Mouse (Mus musculus): ENCODE results near the gene Gdf1. TPM values are rescaled to one million over a fixed set of nuclear protein-coding genes. Genes with fewer than 3 reads are reported as not detected.

The Gdf1 gene
- polyA plus RNA-seq, 1 experiment from 2014 or later = 3.7 TPM

DNA sequence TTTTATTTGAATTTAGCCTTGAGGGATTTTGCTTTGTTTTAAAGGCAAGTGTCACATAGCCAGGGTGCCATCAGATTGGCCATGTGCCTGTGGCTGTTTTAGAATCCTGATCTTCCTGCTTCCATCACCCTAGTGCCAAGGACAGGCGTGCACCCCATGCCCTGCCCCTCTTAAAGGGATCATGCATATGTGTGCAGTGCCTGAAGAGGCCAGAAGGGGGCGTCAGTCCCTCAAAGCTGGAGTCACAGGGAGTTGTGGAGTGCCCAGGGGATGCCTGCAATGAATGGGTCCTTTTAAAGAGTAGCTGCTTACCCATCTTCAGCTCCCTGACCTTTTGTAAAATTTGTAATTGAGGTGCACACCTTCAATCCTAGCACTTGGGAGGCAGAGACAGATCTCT lies 20.3 kb upstream of the Gdf1 start:
- no peak overlapping the region for H3K4me3 ChIP-seq
- WGBS = 37% methylated on average over 2 of the region's 2 CpGs
- ATAC-seq (ENCODE audit: low FRiP score, low read depth) = no peak
- H3K36me3 ChIP-seq = peaks cover 87% of the 10 kb centered on the region
- no peak overlapping the region for H3K27ac ChIP-seq (replicated peaks)
- no peaks in the 10 kb centered on the region for H3K9me3 ChIP-seq
- no peak overlapping the region for H3K4me2 ChIP-seq (replicated peaks)
- H3K27me3 ChIP-seq = peaks cover 10% of the 10 kb centered on the region
- peaks cover under 1% of the 10 kb centered on the region; the same call in 1 of the 2 replicates for H3K4me1 ChIP-seq
- H3K9ac ChIP-seq (replicated peaks) = no peak overlapping the region

DNA sequence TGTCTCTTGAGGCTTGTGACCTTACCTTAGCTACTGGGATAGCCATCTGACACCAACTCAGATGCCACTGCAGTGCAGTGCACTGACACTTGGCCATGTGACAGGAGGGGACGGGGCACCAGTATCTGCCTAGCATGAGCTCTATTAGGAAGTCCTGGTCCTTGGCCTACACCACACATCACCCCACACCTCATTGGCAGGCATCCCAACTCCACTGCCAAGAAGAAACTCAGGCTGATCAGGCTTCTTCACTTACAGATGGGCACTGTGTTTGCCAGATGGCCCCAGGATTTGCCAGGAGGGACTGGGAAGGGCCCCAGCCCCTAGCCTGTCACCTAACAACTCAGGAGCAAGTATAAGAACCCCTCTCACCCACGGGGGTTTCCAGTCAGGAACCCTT lies 16.2 kb upstream of the Gdf1 start:
- H3K9me3 ChIP-seq = no peaks in the 10 kb centered on the region
- peaks cover 10% of the 10 kb centered on the region for H3K27me3 ChIP-seq
- WGBS = 83% methylated on average over 2 of the region's 2 CpGs
- H3K27ac ChIP-seq (replicated peaks) = no peak overlapping the region
- peaks cover 38% of the 10 kb centered on the region for H3K4me1 ChIP-seq
- no peak for ATAC-seq (ENCODE audit: low FRiP score, low read depth)
- H3K4me3 ChIP-seq = no peak overlapping the region
- H3K9ac ChIP-seq (replicated peaks) = no peak overlapping the region
- H3K4me2 ChIP-seq (replicated peaks) = no peak overlapping the region
- peaks cover 46% of the 10 kb centered on the region for H3K36me3 ChIP-seq

DNA sequence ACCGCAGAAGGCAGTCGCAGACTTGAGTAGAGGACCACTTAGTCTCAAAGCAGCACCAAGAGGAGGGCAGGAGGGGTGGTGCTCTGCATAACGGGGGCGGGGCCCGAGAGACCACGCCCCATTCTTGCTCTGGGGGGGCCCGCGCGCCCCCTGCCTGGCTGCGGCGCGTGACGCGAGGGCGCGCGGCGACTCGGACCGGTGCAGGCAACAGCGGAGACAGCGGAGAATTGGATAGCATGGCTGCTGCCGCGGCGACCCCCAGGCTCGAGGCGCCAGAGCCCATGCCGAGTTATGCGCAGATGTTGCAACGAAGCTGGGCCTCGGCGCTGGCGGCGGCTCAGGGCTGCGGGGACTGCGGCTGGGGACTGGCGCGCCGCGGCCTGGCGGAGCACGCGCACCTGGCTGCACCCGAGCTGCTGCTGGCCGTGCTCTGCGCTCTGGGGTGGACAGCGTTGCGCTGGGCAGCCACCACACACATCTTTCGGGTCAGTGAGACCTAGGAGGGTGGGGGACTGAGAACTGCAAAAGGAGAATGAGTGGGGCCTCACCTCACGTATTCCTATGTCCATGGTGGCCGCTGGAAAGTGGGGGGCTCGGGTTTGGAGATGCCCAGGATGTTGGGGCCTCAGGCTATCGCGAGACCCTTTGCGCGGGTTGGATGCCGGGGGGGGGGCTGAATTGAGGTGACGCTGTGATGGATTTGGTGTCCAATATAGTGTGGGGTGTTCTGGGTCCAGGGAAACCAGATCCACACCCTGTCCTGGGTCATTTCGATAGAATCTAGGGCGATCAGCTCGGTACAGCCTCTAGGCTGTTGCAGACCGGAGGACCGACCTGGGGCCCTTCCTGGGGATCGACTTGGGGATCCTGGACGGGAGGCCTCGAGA lies 13.8 kb upstream of the Gdf1 start, which contains the start of gene Cers1:
TSS of gene Cers1 (plus strand) at position 152 of the 887 bp plus-strand sequence.
- peak; percentile 59 for ATAC-seq (ENCODE audit: low FRiP score, low read depth)
- H3K27me3 ChIP-seq = peaks cover 10% of the 10 kb centered on the region
- H3K9me3 ChIP-seq = no peaks in the 10 kb centered on the region
- 2% methylated on average over 64 of the region's 66 CpGs for WGBS
- H3K4me3 ChIP-seq = peak within 1 kb of the TSS; percentile 55
- peak within 1 kb of the TSS; percentile 92 for H3K27ac ChIP-seq (replicated peaks)
- H3K36me3 ChIP-seq = peaks cover 30% of the 10 kb centered on the region
- H3K4me1 ChIP-seq = peaks cover 38% of the 10 kb centered on the region
- peak within 1 kb of the TSS; percentile 80 for H3K9ac ChIP-seq (replicated peaks)
- peak within 1 kb of the TSS; percentile 72 for H3K4me2 ChIP-seq (replicated peaks)

DNA sequence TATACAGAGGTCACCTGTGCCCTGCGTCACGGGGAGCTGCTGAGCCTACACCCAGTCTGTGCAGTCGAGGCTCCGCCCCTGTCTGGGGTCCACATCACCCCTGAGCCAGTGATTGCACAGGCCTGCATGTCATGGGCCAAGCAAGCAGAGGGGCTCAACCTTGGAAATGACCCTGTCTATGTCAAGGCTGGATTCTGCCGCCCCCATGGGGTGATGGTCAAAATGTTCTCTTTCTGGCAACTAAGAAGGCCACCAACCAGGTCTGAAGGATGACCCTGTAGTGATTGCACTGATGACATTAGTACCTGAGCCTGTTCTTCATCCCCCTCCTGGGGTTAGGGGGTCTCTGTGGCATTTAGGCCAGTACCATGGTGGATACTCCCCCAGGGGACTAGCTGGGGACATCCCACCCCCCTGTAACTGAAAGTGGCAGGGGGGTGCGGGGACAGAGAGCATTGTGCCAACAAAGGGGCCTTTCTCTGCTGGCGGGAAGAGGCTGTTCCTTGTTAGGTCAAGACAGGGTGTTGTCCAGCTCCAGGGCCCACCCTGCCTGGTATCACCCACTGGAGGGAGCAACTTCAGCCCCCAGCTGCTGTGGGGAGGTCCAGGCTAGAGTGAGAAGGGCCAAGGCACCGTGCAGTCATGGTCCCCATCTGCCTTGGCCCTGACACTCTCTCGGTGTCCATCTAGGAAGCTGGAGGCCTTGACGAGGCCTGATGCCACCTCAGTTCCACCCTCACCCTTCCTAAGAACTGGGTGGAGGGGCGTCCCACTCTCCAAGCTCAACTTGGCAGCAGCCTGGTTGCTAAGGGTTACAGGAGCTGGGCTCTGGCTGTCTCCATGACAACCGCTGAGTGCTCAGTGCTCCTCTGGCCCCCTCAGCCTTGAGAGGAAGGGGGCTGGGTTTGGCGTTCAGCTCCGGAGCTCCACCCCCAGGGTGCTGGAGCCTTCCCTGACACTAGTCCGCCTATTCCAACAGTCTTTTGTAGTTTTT lies 12.8 kb upstream of the Gdf1 start:
- H3K9me3 ChIP-seq = no peaks in the 10 kb centered on the region
- H3K27ac ChIP-seq (replicated peaks) = peak overlapping the region; percentile 92
- peaks cover 20% of the 10 kb centered on the region for H3K36me3 ChIP-seq
- H3K27me3 ChIP-seq = peaks cover 10% of the 10 kb centered on the region
- peak; percentile 91 for ATAC-seq (ENCODE audit: low FRiP score, low read depth)
- H3K4me3 ChIP-seq = peak overlapping the region; percentile 55
- H3K4me1 ChIP-seq = peaks cover 38% of the 10 kb centered on the region
- H3K9ac ChIP-seq (replicated peaks) = peak overlapping the region; percentile 80
- peak overlapping the region; percentile 72 for H3K4me2 ChIP-seq (replicated peaks)
- WGBS = 6% methylated on average over 14 of the region's 15 CpGs

DNA sequence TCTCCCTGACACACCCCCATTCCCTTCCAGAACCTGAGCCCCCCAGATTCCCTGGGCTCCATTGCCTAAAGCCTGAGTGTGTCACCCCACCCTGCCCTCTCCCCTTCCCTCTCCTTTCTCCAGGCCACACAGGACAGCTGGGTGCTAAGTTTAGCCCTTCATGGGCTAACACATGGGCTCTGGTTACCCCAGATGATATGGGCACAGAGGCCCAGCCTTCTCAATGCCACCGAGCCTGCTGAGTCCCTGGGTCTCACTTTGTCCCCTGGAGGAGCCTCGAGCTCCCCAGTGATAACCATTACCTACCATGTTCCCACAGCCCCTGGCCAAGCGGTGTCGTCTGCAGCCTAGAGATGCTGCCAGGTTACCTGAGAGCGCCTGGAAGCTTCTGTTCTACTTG lies 11.7 kb upstream of the Gdf1 start:
- Histone ChIP-seq H3K27ac (replicated peaks) (peak overlapping the region; percentile 92), H3K4me2 (replicated peaks) (peak overlapping the region; percentile 72), H3K9ac (replicated peaks) (peak overlapping the region; percentile 57; the same call in 1 of the 2 replicates), H3K27me3 (peaks cover 10% of the 10 kb centered on the region), H3K4me1 (peaks cover 38% of the 10 kb centered on the region), H3K36me3 (peaks cover 10% of the 10 kb centered on the region), H3K9me3 (no peaks in the 10 kb centered on the region), H3K4me3 (0 out of 2 replicates have a peak overlapping the region, but pooled peaks have one; percentile 55)
- no peak for ATAC-seq (ENCODE audit: low FRiP score, low read depth)
- 81% methylated on average over 5 of the region's 5 CpGs for WGBS

DNA sequence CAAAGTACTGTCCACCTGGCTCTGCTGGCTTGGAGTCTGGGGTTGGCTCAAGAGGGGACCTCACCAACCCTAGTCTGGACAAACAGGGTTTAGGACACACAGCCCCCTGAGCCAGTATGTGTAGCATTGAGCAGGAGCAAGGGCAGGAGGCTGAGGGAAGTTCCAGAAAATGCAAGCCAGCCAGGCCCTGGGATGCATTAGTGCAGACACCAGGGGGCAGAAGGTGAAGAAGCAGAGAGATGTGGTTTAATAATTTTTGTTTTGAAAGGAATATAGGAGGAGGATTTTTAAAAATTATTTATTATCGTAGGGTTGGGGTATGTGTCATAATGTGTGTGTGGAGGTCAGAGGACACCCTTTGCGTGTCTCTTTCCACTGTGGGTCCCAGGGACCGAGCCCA lies 5.9 kb upstream of the Gdf1 start:
- 85% methylated on average over 3 of the region's 3 CpGs for WGBS

DNA sequence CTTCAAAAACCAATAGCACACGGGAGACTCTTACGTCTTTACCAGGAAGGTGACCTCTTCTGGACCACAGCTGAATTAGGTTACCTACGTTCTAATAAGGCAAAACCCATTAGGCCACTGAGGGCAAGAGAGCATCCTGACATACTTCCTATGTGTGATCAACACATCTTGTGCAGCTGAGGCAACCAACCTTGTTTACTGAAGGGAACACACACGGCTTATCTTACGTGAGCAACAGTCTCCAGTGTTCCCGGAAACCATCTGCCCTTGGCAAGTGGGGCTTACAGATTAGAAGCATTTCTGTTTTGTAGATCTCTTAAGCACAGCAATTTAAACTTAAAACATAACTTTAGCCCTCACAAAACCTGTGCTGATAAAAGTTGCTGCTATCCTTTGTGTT lies 2.1 kb upstream of the Gdf1 start:
- H3K27me3 ChIP-seq = peaks cover 30% of the 10 kb centered on the region
- H3K4me1 ChIP-seq = peaks cover 31% of the 10 kb centered on the region
- H3K36me3 ChIP-seq = peaks cover 41% of the 10 kb centered on the region
- no peaks in the 10 kb centered on the region for H3K9me3 ChIP-seq
- H3K9ac ChIP-seq (replicated peaks) = no peak overlapping the region
- no peak overlapping the region for H3K4me3 ChIP-seq
- H3K27ac ChIP-seq (replicated peaks) = no peak overlapping the region
- no peak overlapping the region for H3K4me2 ChIP-seq (replicated peaks)
- no peak for ATAC-seq (ENCODE audit: low FRiP score, low read depth)
- 94% methylated on average over 6 of the region's 6 CpGs for WGBS

More for the DNA sequence above, 5.9 kb upstream of the Gdf1 start:
- no peak overlapping the region for H3K4me2 ChIP-seq (replicated peaks)
- H3K9ac ChIP-seq (replicated peaks) = no peak overlapping the region
- no peaks in the 10 kb centered on the region for H3K4me1 ChIP-seq
- H3K4me3 ChIP-seq = no peak overlapping the region
- H3K9me3 ChIP-seq = no peaks in the 10 kb centered on the region
- H3K27me3 ChIP-seq = 0 out of 2 replicates have a peak, but pooled peaks cover 1% of the 10 kb centered on the region
- no peak overlapping the region for H3K27ac ChIP-seq (replicated peaks)
- ATAC-seq (ENCODE audit: low FRiP score, low read depth) = no peak
- peaks cover 29% of the 10 kb centered on the region for H3K36me3 ChIP-seq

DNA sequence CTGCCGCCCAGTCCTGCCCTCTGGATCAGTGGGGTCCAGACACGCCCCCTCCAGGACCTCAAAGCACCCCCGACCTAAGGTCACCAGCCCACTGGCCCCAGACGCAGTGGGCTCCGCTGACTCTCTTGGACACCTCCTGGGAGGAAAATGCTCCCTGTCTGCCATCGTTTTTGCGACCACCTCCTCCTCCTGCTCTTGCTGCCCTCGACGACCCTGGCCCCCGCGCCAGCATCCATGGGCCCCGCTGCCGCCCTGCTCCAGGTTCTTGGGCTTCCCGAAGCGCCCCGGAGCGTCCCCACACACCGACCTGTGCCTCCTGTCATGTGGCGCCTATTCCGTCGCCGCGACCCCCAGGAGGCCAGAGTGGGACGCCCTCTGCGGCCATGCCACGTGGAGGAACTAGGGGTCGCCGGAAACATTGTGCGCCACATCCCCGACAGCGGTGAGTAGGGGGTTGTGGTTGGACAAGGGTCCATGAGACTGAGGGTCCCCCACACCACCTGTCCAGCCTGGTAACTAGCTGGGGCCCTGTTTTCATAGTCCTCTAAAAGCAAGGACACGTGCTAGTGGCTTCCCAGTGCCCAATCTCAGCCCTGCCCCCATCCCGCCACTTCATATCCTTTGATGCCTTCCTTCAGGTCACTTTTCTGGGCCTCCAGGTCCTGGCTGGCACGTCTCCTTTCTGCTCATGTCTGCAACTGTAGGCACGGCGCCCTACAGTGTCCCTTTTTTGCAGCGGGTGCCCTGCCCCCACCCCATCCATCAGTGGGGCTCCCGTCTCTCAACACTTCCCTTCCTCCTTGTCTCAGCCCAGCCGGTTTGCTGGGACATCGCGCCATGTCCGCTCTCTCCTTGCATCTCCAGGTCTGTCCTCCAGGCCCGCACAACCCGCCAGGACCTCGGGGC lies 471 bp downstream of the Gdf1 start:
- Histone ChIP-seq H3K9ac (replicated peaks) (peak overlapping the region; percentile 46), H3K9me3 (no peaks in the 10 kb centered on the region), H3K27ac (replicated peaks) (no peak overlapping the region), H3K27me3 (peaks cover 30% of the 10 kb centered on the region), H3K4me1 (peaks cover 32% of the 10 kb centered on the region), H3K36me3 (peaks cover 52% of the 10 kb centered on the region), H3K4me2 (replicated peaks) (peak overlapping the region; percentile 31), H3K4me3 (peak overlapping the region; percentile 18)
- peak; percentile 8; the same call in 1 of the 2 replicates for ATAC-seq (ENCODE audit: low FRiP score, low read depth)
- 4% methylated on average over 45 of the region's 45 CpGs for WGBS

DNA sequence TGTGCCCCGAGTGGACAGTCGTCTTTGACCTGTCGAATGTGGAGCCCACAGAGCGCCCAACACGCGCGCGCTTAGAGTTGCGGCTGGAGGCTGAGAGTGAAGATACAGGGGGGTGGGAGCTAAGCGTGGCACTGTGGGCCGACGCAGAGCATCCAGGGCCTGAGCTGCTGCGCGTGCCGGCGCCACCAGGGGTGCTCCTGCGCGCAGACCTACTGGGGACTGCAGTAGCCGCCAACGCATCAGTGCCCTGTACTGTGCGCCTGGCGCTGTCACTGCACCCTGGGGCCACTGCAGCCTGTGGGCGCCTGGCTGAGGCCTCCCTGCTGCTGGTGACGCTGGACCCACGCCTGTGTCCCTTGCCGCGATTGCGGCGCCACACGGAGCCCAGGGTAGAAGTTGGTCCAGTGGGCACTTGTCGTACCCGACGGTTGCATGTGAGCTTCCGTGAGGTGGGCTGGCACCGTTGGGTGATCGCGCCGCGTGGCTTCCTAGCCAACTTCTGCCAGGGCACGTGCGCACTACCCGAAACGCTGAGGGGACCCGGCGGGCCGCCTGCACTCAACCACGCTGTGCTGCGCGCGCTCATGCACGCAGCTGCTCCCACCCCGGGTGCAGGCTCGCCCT lies 1.2 kb downstream of the Gdf1 start:
- ATAC-seq (ENCODE audit: low FRiP score, low read depth) = peak; percentile 78
- H3K27me3 ChIP-seq = peaks cover 30% of the 10 kb centered on the region
- peak overlapping the region; percentile 31 for H3K4me2 ChIP-seq (replicated peaks)
- WGBS = 23% methylated on average over 53 of the region's 53 CpGs
- H3K9me3 ChIP-seq = no peaks in the 10 kb centered on the region
- peaks cover 32% of the 10 kb centered on the region for H3K4me1 ChIP-seq
- H3K9ac ChIP-seq (replicated peaks) = peak overlapping the region; percentile 46; the same call in 1 of the 2 replicates
- peak overlapping the region; percentile 18 for H3K4me3 ChIP-seq
- peaks cover 54% of the 10 kb centered on the region for H3K36me3 ChIP-seq
- H3K27ac ChIP-seq (replicated peaks) = no peak overlapping the region; the same call in 1 of the 2 replicates

DNA sequence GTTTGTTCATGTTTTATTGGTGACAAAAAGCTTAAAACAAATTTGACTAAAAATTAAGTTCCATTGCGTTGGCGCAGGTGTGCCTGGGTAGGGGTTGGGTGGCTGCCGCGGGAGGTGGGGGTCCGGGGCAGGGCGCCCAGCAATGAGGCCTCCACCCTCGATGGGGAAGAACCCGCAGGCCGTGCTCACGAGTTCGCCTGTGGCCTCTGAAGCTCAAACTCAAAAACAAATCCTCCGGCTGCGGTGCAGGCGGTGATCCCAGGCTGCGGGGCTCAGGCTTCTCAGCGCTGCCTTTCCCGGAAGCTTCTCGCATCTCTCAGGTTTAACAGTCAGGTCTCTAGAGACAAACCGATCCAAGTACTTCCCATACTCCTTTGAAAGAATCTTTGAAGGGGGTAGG lies 1.9 kb downstream of the Gdf1 start:
- Histone ChIP-seq H3K4me3 (no peak overlapping the region), H3K4me1 (peaks cover 32% of the 10 kb centered on the region), H3K9ac (replicated peaks) (no peak overlapping the region), H3K27me3 (peaks cover 30% of the 10 kb centered on the region), H3K9me3 (no peaks in the 10 kb centered on the region), H3K4me2 (replicated peaks) (no peak overlapping the region), H3K27ac (replicated peaks) (no peak overlapping the region), H3K36me3 (peaks cover 61% of the 10 kb centered on the region)
- ATAC-seq (ENCODE audit: low FRiP score, low read depth) = no peak
- WGBS = 58% methylated on average over 19 of the region's 19 CpGs
